9 mouse cellular contexts compared by ENCODE assay signal in genomic region chr9:119320946-119321345, GRCm38 (mm10). TPM values are rescaled to one million over a fixed set of nuclear protein-coding genes. Genes with fewer than 3 reads are reported as not detected.
A peak's percentile ranks its signal among the peaks of the same experiment; 100 is the strongest.
DNase-seq lines count a peak whose midpoint lies in the region; ATAC-seq and TF ChIP-seq lines count a peak whose summit lies in the region.
"Had no signal": no experiment of that assay in that cellular context is flagged by ENCODE, and none has a peak within 500 bp of the region (broad histone marks: within the 10 kb centered on the region; RNA-seq: fewer than 3 reads in every experiment).

No protein-coding gene starts in this region.

- WGBS in kidney, adult 2 months: 13% methylated on average over 7 of the region's 7 CpGs
- WGBS in bone marrow, adult 2 months: 38% methylated on average over 7 of the region's 7 CpGs
- WGBS in hindbrain, embryonic 16.5 days: 11% methylated on average over 7 of the region's 7 CpGs

- no peaks in the 10 kb centered on the region for H3K9me3 ChIP-seq in hindbrain, embryonic 16.5 days (ENCODE audit: control insufficient read depth, low read length)

- no peak for TF ChIP-seq CTCF in kidney, adult 2 months (conservative IDR thresholded peaks at IDR 0.05; ENCODE audit: insufficient read depth, insufficient read length, low read depth, low read length)
- no peak for TF ChIP-seq CTCF in bone marrow, adult 2 months (IDR thresholded peaks at IDR 0.05; ENCODE audit: control insufficient read depth, insufficient read depth, low read length)

- no peaks in the 10 kb centered on the region for H3K27me3 ChIP-seq in kidney, adult 2 months (replicated peaks; ENCODE audit: control insufficient read depth, insufficient read depth, low read length)
- no peaks in the 10 kb centered on the region for H3K27me3 ChIP-seq in hindbrain, embryonic 16.5 days (replicated peaks; ENCODE audit: control insufficient read depth, insufficient read depth, low read length)

- ATAC-seq in hindbrain, embryonic 16.5 days: no peak

- peak overlapping the region; percentile 87 for H3K4me2 ChIP-seq in hindbrain, embryonic 16.5 days (ENCODE audit: low read length)

- peaks cover 4% of the 10 kb centered on the region; the same call in 1 of the 2 replicates for H3K4me1 ChIP-seq in kidney, adult 2 months (ENCODE audit: control insufficient read depth, insufficient read depth, low read length)
- peaks cover 2% of the 10 kb centered on the region; the same call in 1 of the 2 replicates for H3K4me1 ChIP-seq in bone marrow, adult 2 months (ENCODE audit: control insufficient read depth, insufficient read depth, low read length)
- H3K4me1 ChIP-seq in hindbrain, embryonic 16.5 days (ENCODE audit: control insufficient read depth, insufficient read depth, low read depth, low read length): peaks cover 20% of the 10 kb centered on the region

- no peaks in the 10 kb centered on the region for H3K36me3 ChIP-seq in kidney, adult 2 months (ENCODE audit: control insufficient read depth, insufficient read depth, low read length)
- H3K36me3 ChIP-seq in hindbrain, embryonic 16.5 days (ENCODE audit: control insufficient read depth, insufficient read depth, low read length): no peaks in the 10 kb centered on the region

- no peak for TF ChIP-seq POLR2A in kidney, adult 2 months (IDR thresholded peaks at IDR 0.05; ENCODE audit: low read depth, low read length)
- TF ChIP-seq POLR2A in bone marrow, adult 2 months (IDR thresholded peaks at IDR 0.05; ENCODE audit: borderline replicate concordance, control insufficient read depth, low read depth, low read length): no peak

- no peak for DNase-seq in kidney, adult 2 months
- no peak for DNase-seq in kidney, adult 8-10 months
- DNase-seq in naive thymus-derived CD4-positive, alpha-beta T cell, adult 2 months (ENCODE audit: low read depth): peak; percentile 28
- no peak for DNase-seq in right cerebral cortex, postnatal 4 days
- no peak for DNase-seq in thymus, postnatal 25 days
- DNase-seq in layer of hippocampus, postnatal 14 days (ENCODE audit: low spot score in 2 of 2): no peak
- DNase-seq: adrenal gland, postnatal 25 days had no signal

- H3K27ac ChIP-seq in kidney, adult 2 months (ENCODE audit: insufficient read depth, low read depth, low read length): no peak overlapping the region
- H3K27ac ChIP-seq in bone marrow, adult 2 months (ENCODE audit: control insufficient read depth, insufficient read depth, low read depth, low read length, poor library complexity): no peak overlapping the region
- H3K27ac ChIP-seq in hindbrain, embryonic 16.5 days (ENCODE audit: low read depth, low read length): no peak overlapping the region

- H3K9ac ChIP-seq in hindbrain, embryonic 16.5 days (ENCODE audit: low read depth, low read length): peak overlapping the region; percentile 89

- peak overlapping the region; percentile 72 for H3K4me3 ChIP-seq in kidney, adult 2 months (ENCODE audit: insufficient read depth, low read depth, low read length)
- H3K4me3 ChIP-seq in bone marrow, adult 2 months (replicated peaks; ENCODE audit: control insufficient read depth, low read depth, low read length): peak overlapping the region; percentile 13
- peak overlapping the region; percentile 96 for H3K4me3 ChIP-seq in hindbrain, embryonic 16.5 days (ENCODE audit: low read length)

RNA-seq across cellular contexts. Expression of gene Oxsr1, which starts 1.3 kb away (rescaled TPM):
- 16.2 and 16.3 TPM in 2 replicates for polyA plus RNA-seq in kidney, adult 2 months (2012; rRNA removed)
- polyA plus RNA-seq in bone marrow, adult 2 months (2011; ENCODE audit: insufficient read depth, insufficient read length, low replicate concordance, missing spikeins): 16.7 and 19.3 TPM in 2 replicates
- 12.1 and 12.8 TPM in 2 replicates for polyA plus RNA-seq in hindbrain, embryonic 16.5 days (2015; fragmentation: Nextera tagmentation; extraction: Ambion mirVana)
- total RNA-seq in layer of hippocampus, postnatal 14 days (2021): 10 to 100 TPM; 32.0 to 33.2 TPM

RNA-seq across cellular contexts. Expression of gene Acaa1a, which starts 18.5 kb away (rescaled TPM):
- 229 and 272 TPM in 2 replicates for polyA plus RNA-seq in kidney, adult 2 months (2012; rRNA removed)
- 25.2 and 53.7 TPM in 2 replicates for polyA plus RNA-seq in bone marrow, adult 2 months (2011; ENCODE audit: insufficient read depth, insufficient read length, low replicate concordance, missing spikeins)
- 122 and 124 TPM in 2 replicates for polyA plus RNA-seq in hindbrain, embryonic 16.5 days (2015; fragmentation: Nextera tagmentation; extraction: Ambion mirVana)
- total RNA-seq in layer of hippocampus, postnatal 14 days (2021): 10 to 100 TPM; 66.5 to 77.9 TPM

RNA-seq across cellular contexts. Expression of gene Myd88, which starts 20.3 kb away (rescaled TPM):
- polyA plus RNA-seq in kidney, adult 2 months (2012; rRNA removed): 16.4 and 17.4 TPM in 2 replicates
- 17.7 and 26.2 TPM in 2 replicates for polyA plus RNA-seq in bone marrow, adult 2 months (2011; ENCODE audit: insufficient read depth, insufficient read length, low replicate concordance, missing spikeins)
- 6.6 and 6.7 TPM in 2 replicates for polyA plus RNA-seq in hindbrain, embryonic 16.5 days (2015; fragmentation: Nextera tagmentation; extraction: Ambion mirVana)
- 1 to 10 TPM; 5.1 to 6.0 TPM for total RNA-seq in layer of hippocampus, postnatal 14 days (2021)

RNA-seq across cellular contexts. Expression of gene Xylb, which starts 36.2 kb away (rescaled TPM):
- 449 and 451 TPM in 2 replicates for polyA plus RNA-seq in kidney, adult 2 months (2012; rRNA removed)
- polyA plus RNA-seq in bone marrow, adult 2 months (2011; ENCODE audit: insufficient read depth, insufficient read length, low replicate concordance, missing spikeins): 1.5 and 2.3 TPM in 2 replicates
- polyA plus RNA-seq in hindbrain, embryonic 16.5 days (2015; fragmentation: Nextera tagmentation; extraction: Ambion mirVana): 3.0 and 3.5 TPM in 2 replicates
- 1 to 10 TPM; 4.2 to 5.6 TPM for total RNA-seq in layer of hippocampus, postnatal 14 days (2021)

RNA-seq across cellular contexts. Expression of gene Slc22a14, which starts 44.4 kb away (rescaled TPM):
- 1.7 and 2.1 TPM in 2 replicates for polyA plus RNA-seq in kidney, adult 2 months (2012; rRNA removed)
- polyA plus RNA-seq in bone marrow, adult 2 months (2011; ENCODE audit: insufficient read depth, insufficient read length, low replicate concordance, missing spikeins): 2.0 and 8.0 TPM in 2 replicates
- polyA plus RNA-seq in hindbrain, embryonic 16.5 days (2015; fragmentation: Nextera tagmentation; extraction: Ambion mirVana): 0.08 TPM in 1 of 2 replicates, not detected in the other
- total RNA-seq in layer of hippocampus, postnatal 14 days (2021): not detected
- total RNA-seq: adrenal gland, postnatal 25 days had no signal

Comparison
In these comparisons a context has a peak if more than half of its experiments do, and no peak if none do; other contexts are left out.
1. H3K4me3 ChIP-seq: peak in every context shown above with its lines; median percentile 96 in hindbrain, embryonic 16.5 days; 72 in kidney, adult 2 months; 13 in bone marrow, adult 2 months.